Mouse (Mus musculus) olfactory bulb, adult 2 months (tissue): ENCODE measurements at regions not wholly inside any gene's neighbourhood (a gene's known extent, or its start where the extent isn't known, plus 50 kb on each side); places are given as distances from the start of the nearest gene placed in this dataset.

Experiments
- H3K27ac ChIP-seq: fragments of 200-500 bp; 2 replicates; pipeline ENCODE4 v1.5.1; 2012; ENCODE audit warnings: low read depth, low read length; ENCODE audit not compliant: insufficient read depth
- H3K4me1 ChIP-seq: fragments of 200-500 bp; 2 replicates; pipeline ENCODE4 v1.6.1; 2012; ENCODE audit warnings: low read length; ENCODE audit not compliant: control insufficient read depth, insufficient read depth
- H3K4me3 ChIP-seq: fragments of 200-500 bp; 2 replicates; pipeline ENCODE4 v1.5.1; 2012; ENCODE audit warnings: mild to moderate bottlenecking, low read depth, low read length, moderate library complexity; ENCODE audit not compliant: insufficient read depth
- CTCF ChIP-seq: fragments of 200-500 bp; IDR thresholded peaks from 2 replicates; pipeline ENCODE4 v1.5.1; 2012; ENCODE audit warnings: low read depth, mild to moderate bottlenecking, low read length, moderate library complexity; ENCODE audit not compliant: insufficient read depth
- POLR2A ChIP-seq: fragments of 200-500 bp; IDR thresholded peaks from 2 replicates; pipeline ENCODE4 v1.6.1; 2012; ENCODE audit warnings: mild to moderate bottlenecking, low read depth, low read length, moderate library complexity; ENCODE audit not compliant: insufficient read depth
- WGBS: fragments of 180-500 bp; shearing (Covaris S2); methylation state at CpG from one replicate; pipeline ENCODE4 v1.1.7; 2018; 5-methylcytosine and 5-hydroxymethylcytosine counted together

- TF ChIP-seq POLR2A (no peak), CTCF (no peak)
- 81% methylated on average over 2 of the region's 2 CpGs for WGBS
- Histone ChIP-seq H3K4me3 (no peak overlapping the region), H3K27ac (no peak overlapping the region), H3K4me1 (no peaks in the 10 kb centered on the region)
Measured at GRCm38 (mm10) chr3:149767847-149768421, 777.6 kb upstream of the Adgrl2 start.

GRCm38 (mm10) chr3:149761245-149761644 lies 770.9 kb upstream of the Adgrl2 start:
- 86% methylated on average over 2 of the region's 2 CpGs for WGBS
- H3K4me3 ChIP-seq: no peak overlapping the region
- H3K4me1 ChIP-seq: no peaks in the 10 kb centered on the region
- no peak overlapping the region for H3K27ac ChIP-seq
- no peak for TF ChIP-seq CTCF
- TF ChIP-seq POLR2A: no peak

- no peak overlapping the region for H3K4me3 ChIP-seq
- no peaks in the 10 kb centered on the region for H3K4me1 ChIP-seq
- TF ChIP-seq POLR2A: no peak
- TF ChIP-seq CTCF: no peak
- no peak overlapping the region for H3K27ac ChIP-seq
- WGBS: 72% methylated on average over 6 of the region's 6 CpGs
Measured at GRCm38 (mm10) chr3:149757910-149758592, 767.7 kb upstream of the Adgrl2 start.

- TF ChIP-seq POLR2A (no peak), CTCF (no peak)
Measured at GRCm38 (mm10) chr3:149736069-149736468, 745.7 kb upstream of the Adgrl2 start.

GRCm38 (mm10) chr3:149726212-149726611 lies 735.9 kb upstream of the Adgrl2 start:
- Histone ChIP-seq H3K27ac (no peak overlapping the region), H3K4me3 (no peak overlapping the region), H3K4me1 (no peaks in the 10 kb centered on the region)
- WGBS: 81% methylated on average over 4 of the region's 4 CpGs
- TF ChIP-seq POLR2A (no peak), CTCF (no peak)

More at GRCm38 (mm10) chr3:149736069-149736468, 745.7 kb upstream of the Adgrl2 start:
- Histone ChIP-seq H3K4me3 (no peak overlapping the region), H3K4me1 (no peaks in the 10 kb centered on the region), H3K27ac (no peak overlapping the region)
- WGBS: 78% methylated on average over 3 of the region's 3 CpGs

- Histone ChIP-seq H3K4me3 (no peak overlapping the region), H3K4me1 (no peaks in the 10 kb centered on the region), H3K27ac (no peak overlapping the region)
- WGBS: 95% methylated on average over 3 of the region's 3 CpGs
- no peak for TF ChIP-seq CTCF
- TF ChIP-seq POLR2A: no peak
Measured at GRCm38 (mm10) chr3:149724879-149725278, 734.5 kb upstream of the Adgrl2 start.

GRCm38 (mm10) chr3:149721832-149722231 lies 731.5 kb upstream of the Adgrl2 start:
- 60% methylated on average over 4 of the region's 4 CpGs for WGBS
- H3K4me3 ChIP-seq: no peak overlapping the region
- TF ChIP-seq POLR2A: no peak
- TF ChIP-seq CTCF: no peak

GRCm38 (mm10) chr3:149720306-149720705 lies 730.0 kb upstream of the Adgrl2 start:
- WGBS: 83% methylated on average over 6 of the region's 6 CpGs
- no peak overlapping the region for H3K27ac ChIP-seq
- TF ChIP-seq CTCF (no peak), POLR2A (no peak)
- H3K4me1 ChIP-seq: no peaks in the 10 kb centered on the region
- H3K4me3 ChIP-seq: no peak overlapping the region

More at GRCm38 (mm10) chr3:149721832-149722231, 731.5 kb upstream of the Adgrl2 start:
- H3K4me1 ChIP-seq: no peaks in the 10 kb centered on the region
- no peak overlapping the region for H3K27ac ChIP-seq

- Histone ChIP-seq H3K27ac (no peak overlapping the region), H3K4me3 (no peak overlapping the region), H3K4me1 (no peaks in the 10 kb centered on the region)
- 48% methylated on average over 10 of the region's 10 CpGs for WGBS
- no peak for TF ChIP-seq POLR2A
- no peak for TF ChIP-seq CTCF
Measured at GRCm38 (mm10) chr3:149705724-149706123, 715.4 kb upstream of the Adgrl2 start.

GRCm38 (mm10) chr3:149705322-149705721 lies 715.0 kb upstream of the Adgrl2 start:
- WGBS: 63% methylated on average over 12 of the region's 12 CpGs

More at GRCm38 (mm10) chr3:149705322-149705721, 715.0 kb upstream of the Adgrl2 start:
- H3K4me1 ChIP-seq: no peaks in the 10 kb centered on the region
- no peak overlapping the region for H3K27ac ChIP-seq
- H3K4me3 ChIP-seq: no peak overlapping the region
- TF ChIP-seq CTCF: no peak
- TF ChIP-seq POLR2A: no peak
